Mouse (Mus musculus): ENCODE data around the gene Ptrh2. TPM values are rescaled to one million over a fixed set of nuclear protein-coding genes. Genes with fewer than 3 reads are reported as not detected.

The Ptrh2 gene
- polyA plus RNA-seq (2015; fragmentation: Nextera tagmentation; extraction: Ambion mirVana) = 14.0 and 14.3 TPM in 2 replicates

DNA sequence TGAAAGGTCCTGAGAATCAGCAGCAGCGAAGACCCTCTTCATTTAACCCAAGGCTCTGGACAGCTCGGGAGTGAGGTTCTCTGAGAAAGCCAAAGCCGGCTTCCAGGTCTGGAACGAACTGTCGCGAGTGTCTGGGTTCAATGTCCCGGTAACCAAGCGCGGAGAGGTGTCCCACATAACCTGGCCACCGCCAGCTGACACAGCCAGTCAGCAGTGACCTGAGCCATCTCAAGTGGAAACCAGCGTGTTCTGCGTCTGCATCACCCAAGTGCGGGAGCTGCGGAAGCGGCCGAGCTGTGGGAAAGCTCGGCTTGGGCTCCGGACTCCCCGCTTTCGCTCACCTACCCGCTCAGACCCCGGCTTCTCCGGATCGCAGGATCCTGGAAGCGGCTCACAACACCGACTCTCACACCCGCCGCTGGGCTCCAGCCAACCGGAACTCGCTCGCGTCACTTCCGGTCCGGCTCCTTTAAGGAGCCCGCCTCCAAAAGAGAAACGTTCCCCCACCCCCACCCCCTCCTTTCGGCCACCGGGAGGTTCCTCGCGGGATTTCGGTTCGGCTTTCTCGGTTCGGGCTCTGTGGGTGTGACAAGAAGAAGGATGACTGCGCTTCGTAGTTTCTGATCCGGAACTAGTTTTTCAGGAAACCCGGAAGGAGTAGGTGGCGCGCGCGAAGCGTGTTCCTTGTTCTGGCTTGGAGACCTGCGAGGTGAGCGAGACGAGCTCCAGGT is at the start of gene Ptrh2, which contains the start of gene Vmp1:
Gene Ptrh2 (plus strand): TSS at position 591 of the 731 bp plus-strand sequence.
Gene Vmp1 (minus strand): TSS at position 442 of the 731 bp plus-strand sequence.

Other genes with a start within 250 kb of the Ptrh2 start
- gene Rnft1, start 199.3 kb upstream of the Ptrh2 start, polyA plus RNA-seq (2015; fragmentation: Nextera tagmentation; extraction: Ambion mirVana) = 42.6 and 47.2 TPM in 2 replicates
- gene Rps6kb1, start 139.2 kb upstream of the Ptrh2 start, polyA plus RNA-seq (2015; fragmentation: Nextera tagmentation; extraction: Ambion mirVana) = 70.2 and 76.0 TPM in 2 replicates
- gene Tubd1, start 139.0 kb upstream of the Ptrh2 start, polyA plus RNA-seq (2015; fragmentation: Nextera tagmentation; extraction: Ambion mirVana) = 4.9 and 5.0 TPM in 2 replicates
- gene Vmp1, start 149 bp upstream of the Ptrh2 start, polyA plus RNA-seq (2015; fragmentation: Nextera tagmentation; extraction: Ambion mirVana) = 60.4 and 75.6 TPM in 2 replicates
- gene Cltc, start 73.6 kb downstream of the Ptrh2 start, polyA plus RNA-seq (2015; fragmentation: Nextera tagmentation; extraction: Ambion mirVana) = 56.6 and 59.6 TPM in 2 replicates
- 9.7 and 11.2 TPM in 2 replicates for gene Dhx40, start 123.8 kb downstream of the Ptrh2 start, polyA plus RNA-seq (2015; fragmentation: Nextera tagmentation; extraction: Ambion mirVana)